Mouse (Mus musculus) embryo, embryonic 11 days (tissue): ENCODE measurements at regions not wholly inside any gene's neighbourhood (a gene's known extent, or its start where the extent isn't known, plus 50 kb on each side); places are given as distances from the start of the nearest gene placed in this dataset.

Experiments used
- DNase-seq: peaks from one replicate; pipeline ENCODE4 v3.0.0-alpha.2; 2015

- peak; percentile 24 for DNase-seq
Observed at GRCm38 (mm10) chr12:107723860-107724320, 235.5 kb downstream of the 3110018I06Rik start.

GRCm38 (mm10) chr12:107724467-107724866, 236.0 kb downstream of the 3110018I06Rik start:
- peak; percentile 34 for DNase-seq

GRCm38 (mm10) chr12:107728865-107729264, 240.4 kb downstream of the 3110018I06Rik start:
- no peak for DNase-seq

- no peak for DNase-seq
Observed at GRCm38 (mm10) chr12:107729301-107729700, 240.9 kb downstream of the 3110018I06Rik start.

- DNase-seq: no peak
Observed at GRCm38 (mm10) chr12:107730940-107731339, 242.5 kb downstream of the 3110018I06Rik start.

GRCm38 (mm10) chr12:107734536-107734935, 246.1 kb downstream of the 3110018I06Rik start:
- no peak for DNase-seq

GRCm38 (mm10) chr12:107742641-107743040, 254.2 kb downstream of the 3110018I06Rik start:
- DNase-seq: no peak

GRCm38 (mm10) chr12:107744822-107745221, 256.4 kb downstream of the 3110018I06Rik start:
- no peak for DNase-seq

GRCm38 (mm10) chr12:107748481-107749380, 254.7 kb downstream of the Bcl11b start:
- no peak for DNase-seq

- no peak for DNase-seq
Observed at GRCm38 (mm10) chr12:107749381-107750085, 253.9 kb downstream of the Bcl11b start.

- no peak for DNase-seq
Observed at GRCm38 (mm10) chr12:107750285-107750927, 253.0 kb downstream of the Bcl11b start.

GRCm38 (mm10) chr12:107752126-107752525, 251.3 kb downstream of the Bcl11b start:
- no peak for DNase-seq

GRCm38 (mm10) chr12:107752587-107752986, 250.8 kb downstream of the Bcl11b start:
- DNase-seq: peak; percentile 70

GRCm38 (mm10) chr12:107753022-107753421, 250.4 kb downstream of the Bcl11b start:
- no peak for DNase-seq

GRCm38 (mm10) chr12:107753536-107753935, 249.9 kb downstream of the Bcl11b start:
- no peak for DNase-seq

- no peak for DNase-seq
Observed at GRCm38 (mm10) chr12:107754885-107755284, 248.5 kb downstream of the Bcl11b start.

GRCm38 (mm10) chr12:107755820-107756517, 247.4 kb downstream of the Bcl11b start:
- DNase-seq: no peak

GRCm38 (mm10) chr12:107757184-107757583, 246.2 kb downstream of the Bcl11b start:
- DNase-seq: no peak

- peak; percentile 62 for DNase-seq
Observed at GRCm38 (mm10) chr12:107757996-107758791, 245.2 kb downstream of the Bcl11b start.

- no peak for DNase-seq
Observed at GRCm38 (mm10) chr12:107759291-107759690, 244.1 kb downstream of the Bcl11b start.

GRCm38 (mm10) chr12:107759911-107760310, 243.5 kb downstream of the Bcl11b start:
- DNase-seq: no peak

- no peak for DNase-seq
Observed at GRCm38 (mm10) chr12:107762140-107762539, 241.3 kb downstream of the Bcl11b start.
